Mouse (Mus musculus) adrenal gland, postnatal 4 days (tissue): ENCODE results near the gene Cog2. TPM values are rescaled to one million over a fixed set of nuclear protein-coding genes. Genes with fewer than 3 reads are reported as not detected.

Source experiments
- DNase-seq, 2 experiments: peaks; one replicate each; pipeline ENCODE4 v3.0.0; 2021 to 2022; ENCODE audit warnings: low spot score in 2 of 2, mixed read lengths in 2 of 2
- long read RNA-seq, 2 experiments: library from polyadenylated mRNA; stranded (forward); transcript quantifications; one replicate each; pipeline ENCODE4 v2.0.0; 2021
- total RNA-seq, 2 experiments: library from RNA; stranded (reverse); gene quantifications; 2 replicates each; pipeline ENCODE4 v1.2.3; 2021

The Cog2 gene
- total RNA-seq = 10 to 100 TPM; 51.6 to 53.8 TPM
- long read RNA-seq, experiment 1, transcript Cog2-201 (18 exons, 2,825 nt) = major isoform, 27 of 52 reads
- long read RNA-seq, experiment 1, partial matches to known transcripts = 19 of 52 reads
- long read RNA-seq, experiment 1, other reads (novel, unspliced or antisense) = 6 of 52 reads
- long read RNA-seq, experiment 2, transcript Cog2-201 (18 exons, 2,825 nt) = major isoform, 40 of 70 reads
- long read RNA-seq, experiment 2, partial matches to known transcripts = 26 of 70 reads
- long read RNA-seq, experiment 2, other reads (novel, unspliced or antisense) = 4 of 70 reads

DNA sequence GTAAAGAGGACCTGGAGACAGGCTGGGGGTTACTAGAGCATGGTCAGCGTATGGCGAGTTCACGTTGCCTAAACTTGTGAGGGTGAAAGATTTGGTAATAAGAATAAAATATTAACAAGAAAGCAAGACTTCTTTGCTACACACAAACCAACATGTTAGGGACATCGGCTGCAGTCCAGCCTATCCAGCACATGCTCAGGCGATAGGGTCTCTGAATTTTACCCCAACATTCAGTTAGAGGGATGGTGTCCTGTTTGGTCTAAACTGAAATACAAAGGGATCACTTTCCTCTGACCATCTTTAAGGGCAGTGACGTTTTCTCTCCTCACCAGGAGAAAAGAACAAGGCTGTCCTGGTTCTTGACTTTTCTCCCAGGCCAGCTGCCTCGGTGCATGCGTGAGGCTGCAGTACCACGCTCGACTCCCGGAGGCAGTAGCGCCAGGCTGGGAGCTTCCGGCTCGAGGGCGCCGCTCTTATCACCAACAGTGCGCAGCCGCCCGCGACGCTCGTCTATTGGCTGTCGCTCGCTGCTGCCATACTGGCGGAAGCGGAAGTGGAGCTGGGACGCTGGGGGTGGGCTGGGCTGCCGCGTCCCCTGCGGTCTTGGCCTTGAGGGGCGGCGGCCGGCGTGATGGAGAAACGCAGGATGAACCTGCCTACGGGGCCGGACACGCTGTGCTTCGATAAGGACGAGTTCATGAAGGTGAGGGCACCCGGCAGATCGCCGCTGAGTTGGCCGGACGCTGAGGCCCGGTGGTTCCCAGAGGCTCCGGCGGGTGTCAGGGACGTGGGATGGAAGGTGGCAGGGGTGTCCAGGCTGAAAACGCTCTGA is at the start of gene Cog2:
Gene Cog2 (plus strand): TSS at position 519 of the 832 bp plus-strand sequence.
- DNase-seq = peak; percentile 75 to 79

GRCm38 (mm10) chr8:124475690-124476089 is 44.9 kb upstream of the Cog2 start:
- no peak for DNase-seq

GRCm38 (mm10) chr8:124476701-124477100 is 43.9 kb upstream of the Cog2 start:
- no peak for DNase-seq

- no peak for DNase-seq
These were observed 41.3 kb upstream of the Cog2 start for GRCm38 (mm10) chr8:124479251-124479650.

DNA sequence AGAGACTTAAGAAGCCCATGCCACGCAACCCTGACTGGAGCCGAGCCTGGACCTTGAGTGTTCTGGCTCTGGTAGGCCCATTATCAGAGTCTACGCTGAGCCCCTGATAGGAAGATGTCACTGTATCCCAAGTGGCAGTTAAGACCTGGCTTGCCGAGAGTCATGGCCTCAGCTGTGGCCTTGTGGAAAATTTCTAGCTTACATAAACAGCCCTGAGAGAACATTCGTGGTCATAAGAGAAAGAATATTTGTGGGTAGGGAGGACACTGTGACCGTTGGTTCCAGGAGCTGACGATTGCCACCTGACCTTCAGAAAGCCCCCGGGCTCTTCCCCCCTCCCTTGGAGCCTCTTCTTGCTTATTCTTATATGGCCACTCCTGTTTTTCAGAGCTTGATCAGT is 40.2 kb upstream of the Cog2 start:
- DNase-seq = no peak

DNA sequence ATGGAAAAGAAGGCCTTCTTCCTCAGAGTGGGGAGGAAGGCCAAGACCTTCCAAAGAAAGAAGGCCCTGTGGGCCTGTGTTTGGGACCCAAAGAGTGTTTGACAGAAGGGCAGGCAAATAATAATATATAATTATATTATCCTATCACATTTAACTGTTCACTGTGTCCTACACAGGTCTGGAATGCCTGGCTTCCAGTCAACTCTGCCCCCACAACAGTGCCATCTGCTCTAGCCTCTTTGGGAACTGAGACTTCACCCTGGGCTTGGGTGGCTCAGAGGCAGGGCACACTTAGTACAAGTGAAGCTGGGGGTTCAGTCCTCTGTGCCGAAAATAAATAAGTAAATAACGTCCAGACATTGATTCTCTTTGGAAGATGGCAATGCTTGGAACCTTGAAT is 37.8 kb upstream of the Cog2 start:
- no peak for DNase-seq

DNA sequence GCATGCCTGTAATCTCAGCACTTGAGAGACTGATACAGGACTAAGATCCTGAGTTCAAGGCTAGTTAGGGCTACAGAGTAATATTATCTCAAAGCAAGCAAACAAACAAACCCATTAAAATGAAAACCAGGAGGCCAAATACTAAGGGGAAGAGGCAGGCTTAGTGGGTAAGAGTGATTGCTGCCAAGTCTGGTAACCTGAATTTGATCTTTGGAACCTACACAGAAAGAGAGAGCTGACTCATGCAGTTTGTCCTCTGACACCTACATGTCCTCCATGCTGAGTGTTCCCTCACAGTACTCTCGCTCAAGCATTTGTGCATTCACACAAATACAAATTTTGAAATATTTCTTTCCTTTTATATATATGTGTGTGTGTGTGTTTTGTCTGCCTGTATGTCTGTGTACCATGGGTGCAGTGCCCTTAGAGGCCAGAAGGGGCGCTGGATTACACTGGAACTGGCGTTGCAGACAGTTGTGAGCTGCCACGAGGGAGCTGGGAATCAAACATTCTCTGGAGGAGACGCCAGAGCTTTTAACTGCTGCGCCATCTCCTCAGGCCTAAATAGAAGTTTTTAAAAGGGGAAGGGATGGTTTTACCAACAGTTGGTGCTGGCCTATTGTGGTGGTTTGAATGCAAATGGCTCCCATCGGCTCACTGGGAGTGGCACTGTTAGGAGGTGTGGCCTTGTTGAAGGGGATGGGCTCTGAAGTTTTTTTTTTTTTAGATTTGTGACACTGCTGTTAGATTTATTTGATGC is 37.0 kb upstream of the Cog2 start:
- no peak for DNase-seq

GRCm38 (mm10) chr8:124489311-124489710 is 31.3 kb upstream of the Cog2 start:
- no peak for DNase-seq

- no peak for DNase-seq
These were observed 30.8 kb upstream of the Cog2 start for GRCm38 (mm10) chr8:124489786-124490185.

DNA sequence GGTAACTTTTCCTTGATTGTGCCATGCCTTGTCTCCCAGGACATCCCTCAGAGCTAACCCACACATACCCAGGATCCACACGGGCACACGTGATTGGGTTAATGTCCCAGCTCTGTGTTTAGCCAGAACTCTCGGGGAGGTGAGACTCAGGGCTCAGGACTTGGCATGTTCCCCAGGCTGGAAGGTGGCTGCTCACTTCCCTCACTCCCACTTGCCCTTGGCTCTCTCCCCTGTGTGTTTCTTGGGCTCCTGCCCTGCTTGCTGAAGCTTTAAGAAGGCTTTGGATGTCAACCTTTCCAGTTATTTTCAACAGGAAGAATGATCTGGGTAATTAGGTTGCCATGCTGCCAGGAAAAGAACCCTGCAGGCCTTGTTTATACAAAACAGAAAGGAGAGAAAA is 26.2 kb upstream of the Cog2 start:
- DNase-seq = no peak

- no peak for DNase-seq
These were observed 25.6 kb upstream of the Cog2 start for GRCm38 (mm10) chr8:124494955-124495354.

DNA sequence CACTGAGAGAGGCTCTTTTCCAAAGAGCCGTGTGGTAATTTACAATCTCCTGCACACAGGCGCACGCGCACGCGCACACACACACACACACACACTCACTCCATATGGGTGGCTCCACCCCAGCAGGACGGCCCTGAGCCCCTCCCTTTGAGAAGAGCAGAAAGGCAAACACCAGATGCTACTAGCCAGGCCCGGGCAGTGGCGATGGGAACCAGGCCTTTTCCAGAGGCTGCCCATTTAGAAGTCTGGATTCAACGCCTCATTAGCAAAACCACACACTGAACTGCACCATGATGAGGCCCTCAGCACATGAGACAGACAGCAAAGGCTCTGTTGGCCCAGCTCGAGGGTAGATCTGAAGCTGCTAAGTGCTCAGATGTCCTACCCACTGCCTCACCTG is 24.9 kb upstream of the Cog2 start:
- DNase-seq = no peak

DNA sequence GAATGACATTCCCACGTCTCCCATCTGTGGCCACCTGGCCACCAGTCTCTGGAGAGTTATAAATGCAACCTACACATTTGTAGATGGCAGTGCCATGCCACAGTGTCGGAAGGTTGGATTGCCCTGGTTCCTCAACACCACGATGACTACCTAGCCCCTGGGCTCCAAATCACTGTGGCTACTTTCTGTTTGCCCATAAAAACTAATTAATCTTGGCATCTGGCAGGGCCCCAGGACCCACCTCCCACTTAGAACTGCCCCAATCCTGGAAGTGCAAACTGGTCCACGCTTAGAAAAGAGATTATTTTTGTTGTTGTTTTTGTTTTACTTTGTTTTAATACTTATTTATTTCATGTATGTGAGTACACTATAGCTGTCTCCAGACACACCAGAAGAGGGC is 24.3 kb upstream of the Cog2 start:
- DNase-seq = no peak

DNA sequence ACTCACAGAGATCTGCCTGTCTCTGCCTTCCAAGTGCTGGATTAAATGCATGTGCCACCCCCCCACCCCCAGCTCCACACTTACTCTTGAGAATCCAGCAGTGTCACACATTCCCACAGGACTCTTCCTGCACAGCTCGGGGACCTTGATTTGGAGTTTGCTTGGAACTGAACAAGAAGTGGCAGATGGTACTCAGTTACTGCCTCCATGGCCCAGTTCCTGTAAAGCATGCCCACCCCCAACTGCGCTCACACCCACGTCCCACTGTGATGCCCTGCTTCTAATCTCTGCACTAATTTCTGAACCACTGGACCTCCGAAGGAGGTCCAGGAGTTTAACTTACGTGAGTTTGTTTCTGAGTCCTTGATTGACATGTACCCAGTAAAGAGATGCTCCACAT is 23.7 kb upstream of the Cog2 start:
- DNase-seq = no peak

GRCm38 (mm10) chr8:124498398-124498797 is 22.2 kb upstream of the Cog2 start:
- no peak for DNase-seq

GRCm38 (mm10) chr8:124499236-124499937 is 21.2 kb upstream of the Cog2 start:
- no peak for DNase-seq

DNA sequence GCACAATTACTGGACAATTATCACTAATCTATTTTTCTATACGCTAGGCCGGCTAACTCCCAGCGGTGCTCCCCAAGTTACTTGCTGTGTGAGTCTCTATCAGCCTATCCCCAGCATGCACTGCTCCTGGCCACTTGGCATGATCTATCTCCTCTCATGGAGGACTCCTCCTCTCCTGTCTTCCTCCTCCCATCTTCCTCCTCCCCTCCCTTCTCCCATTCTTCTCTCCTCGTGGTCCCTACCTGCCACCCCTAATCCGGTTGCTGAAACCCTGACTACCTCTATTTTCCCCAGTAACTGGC is 20.7 kb upstream of the Cog2 start:
- no peak for DNase-seq

DNA sequence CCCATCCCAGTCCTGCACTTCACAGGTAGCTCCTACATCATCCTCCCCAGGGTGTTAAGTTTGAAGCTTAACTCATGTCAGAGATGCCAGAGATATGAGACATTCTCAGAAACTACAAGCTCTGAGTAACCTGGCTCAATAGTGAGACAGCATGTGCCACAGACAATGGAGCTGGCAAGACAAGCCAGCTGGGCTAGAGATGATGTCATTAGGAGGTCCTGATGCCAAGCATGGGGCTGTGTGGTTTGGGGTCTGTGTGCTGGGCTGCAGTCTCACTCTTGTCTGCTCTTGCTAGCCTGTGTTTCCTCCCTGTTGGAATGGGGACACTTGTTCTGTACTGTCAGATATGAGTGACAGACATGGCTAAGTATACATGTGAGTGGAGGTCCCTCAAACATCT is 14.9 kb upstream of the Cog2 start:
- DNase-seq = no peak

DNA sequence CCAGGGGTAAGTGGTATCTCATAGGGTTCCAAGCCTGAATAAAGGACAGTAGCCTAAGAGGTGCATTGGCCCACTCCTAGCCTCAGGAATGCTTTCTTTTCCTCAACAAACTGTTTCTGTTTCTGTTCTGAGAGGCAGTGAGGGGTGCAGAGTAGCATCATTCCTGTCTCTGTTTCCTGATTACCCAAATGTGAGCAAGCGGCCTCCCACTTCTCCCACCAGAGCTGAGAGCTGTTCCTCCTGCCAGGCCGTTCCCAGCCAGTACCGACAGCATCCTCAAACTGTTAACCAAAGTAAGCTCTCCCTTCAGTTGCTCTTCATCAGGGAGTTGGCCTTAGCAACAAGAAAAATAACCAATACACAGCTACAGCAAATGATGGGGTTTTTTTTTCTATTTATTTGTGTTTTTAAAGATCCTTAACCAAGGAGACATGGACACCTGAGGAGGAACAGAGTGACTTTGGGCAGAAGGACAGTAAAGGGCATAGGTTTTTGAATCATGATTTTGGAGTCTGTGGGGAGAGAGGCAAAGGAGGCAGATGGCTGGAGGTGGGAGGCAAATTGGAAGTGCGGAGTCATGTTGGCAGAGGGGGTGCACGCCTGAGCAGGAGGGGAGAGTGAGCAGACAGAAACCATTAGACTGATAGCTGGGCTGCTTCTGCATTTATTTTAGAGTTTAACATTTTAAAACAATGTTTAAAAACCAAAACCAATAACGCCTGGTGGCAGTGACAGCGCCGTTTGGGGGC is 12.8 kb upstream of the Cog2 start:
- no peak for DNase-seq

DNA sequence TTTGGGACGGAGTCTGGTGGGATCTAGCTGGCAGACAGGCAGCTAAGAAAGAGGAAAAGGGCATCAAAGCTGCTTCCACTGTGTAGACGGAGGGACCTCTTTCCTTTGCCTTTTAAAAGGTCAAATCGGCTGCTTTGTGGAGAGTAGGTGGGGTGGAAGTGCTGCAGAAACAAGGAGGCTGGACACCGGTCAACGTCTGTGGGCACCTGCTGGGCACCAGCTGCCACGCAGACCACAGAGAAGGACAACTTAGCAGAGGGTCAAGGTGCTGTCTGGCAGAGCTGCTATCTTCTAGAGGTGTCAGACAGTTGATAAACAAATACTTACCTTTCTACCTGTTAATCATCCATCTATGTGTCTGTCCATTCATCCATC is 12.3 kb upstream of the Cog2 start:
- DNase-seq = no peak

GRCm38 (mm10) chr8:124509156-124509555 is 11.4 kb upstream of the Cog2 start:
- no peak for DNase-seq
